Mouse (Mus musculus) CD4-positive, CD25-positive, alpha-beta regulatory T cell, adult 2 months (primary cell): ENCODE measurements at regions not wholly inside any gene's neighbourhood (a gene's known extent, or its start where the extent isn't known, plus 50 kb on each side); places are given as distances from the start of the nearest gene placed in this dataset.

Experiments
- DNase-seq: peaks from one replicate; pipeline ENCODE4 v3.0.0-alpha.2; 2012; ENCODE audit warnings: low read depth, low spot score

- no peak for DNase-seq
These were observed 143.4 kb upstream of the Hs6st1 start for GRCm38 (mm10) chr1:35924796-35925195.

DNA sequence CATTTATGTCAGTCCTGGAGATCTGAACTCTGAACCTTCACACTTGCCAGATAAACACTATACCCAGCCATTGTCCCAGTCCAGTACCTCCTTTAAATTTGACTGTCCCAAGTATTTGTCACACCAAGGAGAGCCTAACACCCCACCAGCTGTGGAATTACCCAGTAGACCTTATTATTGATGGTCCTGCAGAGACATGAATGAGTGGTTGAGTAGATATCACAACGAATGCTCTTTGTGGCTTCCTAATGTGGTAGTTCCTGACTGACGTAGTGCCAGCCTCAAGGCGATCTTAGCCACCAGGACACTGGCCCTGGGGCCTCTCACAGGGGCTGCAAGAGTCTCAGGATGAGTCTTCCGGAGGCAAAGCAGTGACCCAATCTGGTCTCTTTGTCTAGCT is 142.9 kb upstream of the Hs6st1 start:
- DNase-seq: no peak

DNA sequence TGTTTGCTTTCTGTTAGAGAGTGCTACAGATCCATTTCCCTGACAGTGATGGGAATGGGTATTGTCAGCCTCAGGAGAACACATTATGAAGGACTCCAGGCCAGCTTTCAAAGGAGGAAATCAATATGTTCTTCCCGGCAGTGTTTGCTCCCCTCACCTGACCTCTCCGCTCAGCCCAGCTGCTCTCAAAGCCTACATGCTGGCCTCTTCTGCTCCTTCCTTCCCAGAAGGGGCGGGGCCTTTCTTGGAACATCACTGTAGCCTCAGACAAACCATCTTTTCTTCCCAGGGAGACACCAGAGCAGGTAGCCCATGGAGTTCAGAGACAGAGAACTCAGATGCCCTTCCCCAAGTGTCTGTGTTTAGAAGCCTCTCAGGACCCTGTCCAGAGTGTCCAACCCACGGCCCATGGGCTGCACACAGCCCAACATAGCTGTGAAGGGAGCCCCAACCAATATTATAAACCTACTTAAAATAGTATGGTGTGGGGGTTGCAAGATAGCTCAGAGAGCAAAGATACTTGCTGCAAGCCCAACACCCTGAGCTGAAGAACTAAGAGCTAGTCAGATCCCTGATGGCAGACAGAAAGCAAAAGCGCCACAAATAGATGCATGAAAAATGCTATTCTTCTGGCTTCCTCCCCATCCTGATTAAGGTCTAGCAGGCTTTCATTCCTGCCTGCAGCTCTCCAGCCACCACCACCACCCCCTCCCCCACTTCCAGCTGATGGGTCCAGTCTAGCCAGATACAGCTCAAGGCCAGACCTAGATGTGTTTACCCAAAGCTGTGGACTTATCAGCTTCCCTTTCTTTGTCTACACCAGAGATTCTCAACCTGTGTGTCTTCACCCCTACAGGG is 141.8 kb upstream of the Hs6st1 start:
- no peak for DNase-seq

DNA sequence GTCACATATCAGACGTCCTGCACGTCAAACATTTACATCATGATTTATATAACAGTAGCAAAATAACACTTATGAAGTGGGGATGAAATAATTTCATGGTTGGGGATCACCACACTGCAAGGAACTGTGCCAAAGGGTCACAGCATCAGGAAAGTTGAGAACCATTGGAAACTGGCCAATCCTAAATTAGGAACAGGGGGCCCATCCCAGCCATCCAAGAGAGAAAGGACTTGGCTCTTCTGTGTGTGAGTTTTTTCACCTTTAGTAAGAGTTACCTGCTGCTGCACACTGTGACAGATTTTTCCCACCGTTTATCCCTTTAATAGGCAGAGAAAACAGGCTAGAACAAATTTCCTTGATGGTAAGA is 141.2 kb upstream of the Hs6st1 start:
- no peak for DNase-seq

- no peak for DNase-seq
These were observed 137.8 kb upstream of the Hs6st1 start for GRCm38 (mm10) chr1:35930351-35930750.

DNA sequence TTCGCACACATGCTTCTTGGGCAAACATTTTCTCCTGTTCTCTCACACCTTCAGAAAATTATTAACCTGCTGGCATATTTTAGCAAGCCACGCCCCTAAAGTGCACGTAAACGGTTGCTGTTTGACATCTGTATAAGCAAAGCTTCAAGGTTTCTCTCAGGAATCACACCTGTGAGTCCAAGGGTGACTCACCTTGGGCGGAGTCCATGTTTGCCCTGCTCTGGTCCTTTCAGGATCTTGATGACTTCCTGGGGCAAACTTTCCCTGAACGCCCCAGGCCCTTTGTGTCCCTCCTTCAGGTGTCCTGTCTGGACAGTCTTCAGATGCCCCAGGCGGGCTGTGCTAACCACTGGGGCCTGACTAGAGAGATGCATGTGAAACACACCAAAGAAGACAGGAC is 137.1 kb upstream of the Hs6st1 start:
- no peak for DNase-seq

DNA sequence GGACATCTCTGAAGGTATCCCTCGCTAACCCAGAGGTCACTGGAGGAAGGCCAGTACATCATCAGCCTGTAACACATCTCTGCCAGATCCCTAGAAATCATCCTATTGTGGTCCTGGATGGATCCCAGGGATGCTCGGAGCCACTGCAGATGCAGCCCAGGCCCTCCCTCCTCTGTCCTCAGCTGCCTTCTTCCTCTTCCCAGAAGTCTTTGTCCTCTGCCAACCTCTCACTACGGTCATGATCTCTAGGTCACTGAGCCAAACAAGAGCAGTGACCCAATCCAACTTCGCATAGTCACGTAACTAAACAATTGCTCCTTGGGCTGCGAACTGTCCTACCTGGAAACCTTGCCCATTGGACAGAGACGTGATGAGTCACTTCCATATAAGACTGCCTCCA is 134.7 kb upstream of the Hs6st1 start:
- DNase-seq: no peak

GRCm38 (mm10) chr1:35935099-35935651 is 133.0 kb upstream of the Hs6st1 start:
- DNase-seq: peak; percentile 27

- DNase-seq: no peak
These were observed 131.7 kb upstream of the Hs6st1 start for GRCm38 (mm10) chr1:35936362-35937093.

GRCm38 (mm10) chr1:35940236-35940635 is 128.0 kb upstream of the Hs6st1 start:
- no peak for DNase-seq

DNA sequence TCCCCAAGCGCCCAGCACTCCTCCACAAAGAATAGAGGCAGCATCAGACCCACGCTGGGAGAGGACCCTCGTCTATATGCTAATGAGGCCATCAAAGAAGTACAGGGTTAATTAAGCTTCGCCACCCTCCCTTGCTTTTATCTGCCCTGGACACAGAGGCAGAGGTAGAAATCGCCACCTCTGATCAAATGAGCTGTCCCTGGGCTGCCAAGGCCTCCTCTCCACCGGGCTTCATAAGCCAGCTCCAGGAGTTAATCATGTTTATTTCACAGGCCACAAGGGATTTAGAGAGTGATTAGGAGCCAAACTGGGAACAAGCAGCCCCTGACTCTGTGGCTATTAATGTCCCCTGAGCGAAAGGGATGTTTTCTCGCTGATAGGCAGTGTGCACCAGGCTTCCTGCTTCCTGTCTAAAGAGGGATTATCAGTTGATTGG is 126.5 kb upstream of the Hs6st1 start:
- no peak for DNase-seq

- DNase-seq: no peak
These were observed 126.0 kb upstream of the Hs6st1 start for GRCm38 (mm10) chr1:35942222-35942621.

DNA sequence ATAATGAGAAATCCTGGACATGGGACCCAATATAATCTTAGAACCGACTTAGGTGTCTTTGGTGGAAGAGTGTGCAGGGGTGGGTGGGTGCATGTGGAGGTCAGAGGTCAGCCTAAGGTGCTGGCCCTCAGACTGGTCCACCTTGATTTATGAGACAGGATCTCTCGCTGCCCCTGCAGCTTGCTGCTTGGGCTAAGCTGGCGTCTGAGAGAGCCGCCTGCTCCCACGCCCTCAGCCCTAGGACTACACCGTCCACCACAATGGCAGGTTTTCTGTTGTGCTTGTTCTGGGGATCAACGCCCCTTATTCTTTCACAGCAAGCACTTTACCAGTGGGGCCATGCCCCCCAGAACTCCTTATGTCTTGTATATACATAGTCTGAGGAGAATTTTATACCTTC is 124.4 kb upstream of the Hs6st1 start:
- DNase-seq: no peak

GRCm38 (mm10) chr1:35944376-35944775 is 123.8 kb upstream of the Hs6st1 start:
- no peak for DNase-seq

DNA sequence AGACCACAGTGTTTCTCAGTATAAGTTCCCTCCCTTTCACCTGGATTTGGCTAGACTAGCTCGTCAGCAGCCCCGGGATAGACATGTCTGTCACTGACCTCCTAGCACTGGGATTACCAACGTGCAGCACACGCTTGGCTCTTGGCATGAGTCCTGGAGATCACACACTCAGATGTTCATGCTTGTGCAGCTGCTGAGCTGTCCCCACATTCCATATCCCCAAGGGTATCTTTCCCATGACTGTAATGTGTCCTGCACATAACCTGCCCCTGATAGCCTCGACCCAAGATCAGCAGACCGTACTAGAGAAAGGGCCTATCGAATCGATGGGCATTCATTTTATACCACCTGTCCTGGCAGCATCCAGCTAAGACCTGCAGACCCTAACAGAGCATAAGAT is 123.4 kb upstream of the Hs6st1 start:
- DNase-seq: no peak

DNA sequence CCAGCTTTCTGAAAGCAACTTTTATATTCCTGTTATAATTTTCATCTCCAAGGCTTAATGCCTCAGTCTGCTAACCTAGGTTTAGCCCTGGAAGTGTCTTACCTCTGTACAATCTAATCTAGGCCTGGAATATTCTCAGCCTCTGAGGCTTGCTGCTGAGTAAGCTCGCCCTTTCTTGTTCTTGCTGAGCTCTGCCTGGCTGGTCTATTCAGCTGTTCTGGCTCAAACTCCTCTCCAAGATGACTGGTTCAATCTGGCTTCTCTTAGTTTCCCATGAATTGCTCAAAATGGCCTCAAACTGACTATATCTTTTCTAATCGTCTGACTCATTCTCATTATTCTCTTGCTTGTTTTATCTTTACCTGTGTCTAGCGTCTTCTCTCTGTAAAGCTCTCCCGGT is 122.6 kb upstream of the Hs6st1 start:
- no peak for DNase-seq

- DNase-seq: no peak
These were observed 120.1 kb upstream of the Hs6st1 start for GRCm38 (mm10) chr1:35948104-35948503.

GRCm38 (mm10) chr1:35951082-35951481 is 117.1 kb upstream of the Hs6st1 start:
- no peak for DNase-seq

DNA sequence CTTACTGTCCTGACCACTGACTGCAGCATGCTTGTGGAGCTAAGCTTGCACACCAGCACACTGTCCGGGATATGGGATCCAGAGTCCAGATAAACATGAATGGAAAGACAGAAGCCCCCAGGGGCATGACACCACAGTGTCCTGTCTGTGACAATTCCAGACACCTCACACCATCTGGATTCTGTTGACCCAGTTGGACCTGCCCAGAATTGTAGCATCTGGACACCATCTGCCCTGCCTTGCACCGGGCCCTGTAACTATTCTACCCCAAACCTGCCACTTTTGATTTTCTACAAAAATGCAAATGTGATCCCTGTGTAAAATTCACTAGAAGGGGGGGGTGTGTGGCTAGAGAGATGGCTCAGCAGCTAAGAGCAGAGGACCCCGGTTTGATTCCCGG is 114.5 kb upstream of the Hs6st1 start:
- no peak for DNase-seq

- no peak for DNase-seq
These were observed 110.5 kb upstream of the Hs6st1 start for GRCm38 (mm10) chr1:35957425-35958372.

DNA sequence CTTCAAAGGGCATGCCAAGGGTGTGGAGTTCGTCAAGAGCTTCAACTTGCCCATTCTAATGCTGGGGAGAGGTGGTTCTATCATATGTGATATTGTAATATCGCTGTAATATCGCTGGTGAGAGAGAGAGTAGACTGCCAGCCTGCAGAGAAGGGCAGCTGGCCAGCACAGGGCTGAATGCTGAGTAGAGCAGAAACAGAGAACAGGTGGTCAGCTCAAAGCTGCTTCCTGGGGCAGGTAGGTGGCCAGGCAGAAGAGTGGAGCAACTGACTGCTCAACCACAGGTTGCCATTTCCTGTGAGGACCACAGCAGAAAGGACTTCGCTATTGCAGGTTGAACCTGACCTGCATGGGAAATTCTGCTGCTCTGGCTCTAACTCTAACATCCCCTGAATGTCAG is 108.5 kb upstream of the Hs6st1 start:
- DNase-seq: no peak

DNA sequence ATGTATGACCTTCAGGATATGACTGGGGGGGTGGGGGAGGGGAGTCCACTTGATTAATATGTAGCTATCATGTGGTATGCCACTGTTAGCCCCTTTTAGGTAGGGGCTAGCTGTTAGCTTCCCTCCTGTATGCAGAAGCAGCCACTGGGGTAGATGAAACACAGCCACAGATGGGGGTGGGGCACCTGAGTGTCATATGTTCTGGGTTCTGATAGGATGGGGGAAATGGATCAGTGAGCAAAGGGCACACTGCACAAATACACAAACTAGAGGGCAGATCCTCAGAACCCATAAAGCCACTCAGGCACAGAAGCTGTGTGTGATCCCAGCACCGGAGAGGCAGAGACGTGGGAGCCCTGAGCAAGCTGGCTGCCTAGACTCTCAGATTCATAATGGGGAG is 107.4 kb upstream of the Hs6st1 start:
- DNase-seq: no peak
